16 mouse cellular contexts compared by ENCODE assay signal in genomic region chr1:40175123-40175522, GRCm38 (mm10).
"Had no signal": no experiment of that assay in that cellular context is flagged by ENCODE, and none has a peak within 500 bp of the region (broad histone marks: within the 10 kb centered on the region; RNA-seq: fewer than 3 reads in every experiment).

No protein-coding gene starts in this region.

- H3K27me3 ChIP-seq: neural tube, embryonic 13.5 days; neural tube, embryonic 15.5 days; stomach, embryonic 15.5 days had no signal

- DNase-seq: retina, postnatal 1 day; right cerebral cortex, adult 18-20 months; right cerebral cortex, postnatal 14 days; right cerebral cortex, postnatal 25 days; right cerebral cortex, postnatal 4 days; spleen, adult 18-20 months; thymus, adult 18-20 months; thymus, adult 2 months; thymus, postnatal 14 days; thymus, postnatal 25 days; thymus, postnatal 36 days; thymus, postnatal 4 days had no signal

- H3K9me3 ChIP-seq: neural tube, embryonic 15.5 days; stomach, embryonic 15.5 days had no signal

- H3K36me3 ChIP-seq: neural tube, embryonic 13.5 days; neural tube, embryonic 15.5 days; stomach, embryonic 15.5 days had no signal

- H3K4me3 ChIP-seq: neural tube, embryonic 13.5 days; neural tube, embryonic 15.5 days; stomach, embryonic 15.5 days had no signal

- H3K4me2 ChIP-seq: neural tube, embryonic 13.5 days; neural tube, embryonic 15.5 days; stomach, embryonic 15.5 days had no signal

- H3K27ac ChIP-seq: neural tube, embryonic 13.5 days; neural tube, embryonic 15.5 days; stomach, embryonic 15.5 days; stomach, postnatal 0 days had no signal

- H3K4me1 ChIP-seq: neural tube, embryonic 13.5 days; neural tube, embryonic 15.5 days; stomach, embryonic 15.5 days had no signal

- H3K9ac ChIP-seq: neural tube, embryonic 13.5 days; neural tube, embryonic 15.5 days; stomach, embryonic 15.5 days had no signal
